Mouse (Mus musculus) mouse trophoblast stem cell (cell line): ENCODE results near the gene Amph.

Experiments
- in situ Hi-C, 2 experiments: fragments of 300-500 bp; cut with MseI, MboI; formaldehyde crosslinking; loops; 2 replicates in 1 of 2; 3 replicates in 1 of 2; pipeline ENCODE4 v1.15.1; 2025

Amph gene

GRCm38 (mm10) chr13:19139771-19140170 lies 191.8 kb downstream of the Amph start:
- in situ Hi-C loops, result no loop called here

GRCm38 (mm10) chr13:19143766-19144165 lies 195.8 kb downstream of the Amph start:
- in situ Hi-C loops, result no loop called here

GRCm38 (mm10) chr13:19147468-19147867 lies 199.5 kb downstream of the Amph start:
- in situ Hi-C loops, result no loop called here

GRCm38 (mm10) chr13:19149574-19149973 lies 201.6 kb downstream of the Amph start:
- in situ Hi-C loops, result no loop called here

- in situ Hi-C loops, result no loop called here
Observed at GRCm38 (mm10) chr13:19150438-19151301, 202.7 kb downstream of the Amph start.

- in situ Hi-C loops, result no loop called here
Observed at GRCm38 (mm10) chr13:19152126-19152525, 204.1 kb downstream of the Amph start.

- in situ Hi-C loops, result no loop called here
Observed at GRCm38 (mm10) chr13:19158484-19158883, 210.5 kb downstream of the Amph start.

GRCm38 (mm10) chr13:19160616-19161015 lies 212.6 kb downstream of the Amph start:
- in situ Hi-C loops, result no loop called here

- in situ Hi-C loops, result no loop called here
Observed at GRCm38 (mm10) chr13:19161111-19161510, 213.1 kb downstream of the Amph start.

GRCm38 (mm10) chr13:19162120-19162519 lies 214.1 kb downstream of the Amph start:
- in situ Hi-C loops, result no loop called here

- in situ Hi-C loops, result loop anchor here in 1 of 2 experiments (25.0 kb wide), 1 partner anchor 460 kb away; no protein-coding TSS in a partner anchor
Observed at GRCm38 (mm10) chr13:19177662-19178259, 229.8 kb downstream of the Amph start.

GRCm38 (mm10) chr13:19178351-19178750 lies 230.3 kb downstream of the Amph start:
- in situ Hi-C loops, result loop anchor here in 1 of 2 experiments (25.0 kb wide), 1 partner anchor 459 kb away; no protein-coding TSS in a partner anchor

- in situ Hi-C loops, result loop anchor here in 1 of 2 experiments (25.0 kb wide), 1 partner anchor 455 kb away; no protein-coding TSS in a partner anchor
Observed at GRCm38 (mm10) chr13:19182259-19182658, 234.3 kb downstream of the Amph start.

GRCm38 (mm10) chr13:19190052-19190451 lies 242.0 kb downstream of the Amph start:
- in situ Hi-C loops, result loop anchor here in 1 of 2 experiments (25.0 kb wide), 1 partner anchor 447 kb away; no protein-coding TSS in a partner anchor

- in situ Hi-C loops, result loop anchor here in 1 of 2 experiments (25.0 kb wide), 1 partner anchor 442 kb away; no protein-coding TSS in a partner anchor
Observed at GRCm38 (mm10) chr13:19194803-19195202, 246.8 kb downstream of the Amph start.

- in situ Hi-C loops, result loop anchor here in 1 of 2 experiments (25.0 kb wide), 1 partner anchor 442 kb away; no protein-coding TSS in a partner anchor
Observed at GRCm38 (mm10) chr13:19195456-19195855, 247.5 kb downstream of the Amph start.
